Mouse (Mus musculus) embryonic fibroblast, embryonic 13.5 days (primary cell): Measurements from ENCODE around the gene Marveld2.

ENCODE experiments used
- CTCF ChIP-seq: IDR thresholded peaks from 2 replicates; pipeline ENCODE4 v1.5.1; 2011; ENCODE audit warnings: mild to moderate bottlenecking, control low read depth, low read length, moderate library complexity, borderline replicate concordance; ENCODE audit not compliant: insufficient read depth
- POLR2A ChIP-seq: IDR thresholded peaks from 2 replicates; pipeline ENCODE4 v1.6.1; 2011; ENCODE audit warnings: low read depth, mild to moderate bottlenecking, control low read depth, low read length, moderate library complexity

GRCm38 (mm10) chr13:100579220-100579619 is 37.6 kb downstream of the Marveld2 start:
- no peak for TF ChIP-seq POLR2A
- no peak for TF ChIP-seq CTCF
